Mouse (Mus musculus): ENCODE measurements around the gene Gm21900. TPM values are rescaled to one million over a fixed set of nuclear protein-coding genes. Genes with fewer than 3 reads are reported as not detected.
"Not testable (repeated sequence)": the region's sequence is repeated elsewhere in the genome, so short reads cannot be mapped to it uniquely, and the experiment has no call there.

The Gm21900 gene
- total RNA-seq (2012; rRNA removed) (not detected in 2 replicates), polyA plus RNA-seq (2012; ENCODE audit: insufficient read depth in 1 of 2, insufficient read length in 2 of 2, low read depth in 1 of 2, low replicate concordance in 2 of 2, missing spikeins in 1 of 2) (not detected)

DNA sequence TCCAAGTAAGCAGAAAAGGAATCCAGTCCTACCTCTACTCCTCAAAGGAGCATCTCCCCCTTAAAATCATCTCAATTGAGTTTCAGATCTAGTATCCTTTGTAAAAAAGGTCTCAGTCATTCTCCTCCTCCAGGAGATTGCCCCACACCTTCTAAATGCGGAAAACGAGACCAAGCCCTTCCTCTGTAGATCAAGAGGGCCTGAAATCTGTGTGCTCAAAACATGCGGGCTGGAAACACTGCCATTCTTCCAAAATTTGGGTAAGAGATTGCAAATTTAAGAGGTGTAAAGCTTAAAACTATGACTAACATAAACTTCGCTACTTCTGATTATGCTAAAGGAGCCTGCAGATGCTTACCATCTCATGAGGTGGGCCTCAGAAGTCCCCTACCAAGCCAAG, at the start of gene Gm21900:
Gene Gm21900, plus strand, starts transcription at position 301 of the 400 bp plus-strand sequence.
- H3K4me1 ChIP-seq (ENCODE audit: control insufficient read depth in 1 of 2, insufficient read depth in 2 of 2, low read length in 2 of 2); H3K27me3 ChIP-seq (ENCODE audit: control insufficient read depth in 1 of 2, insufficient read depth in 2 of 2, low read length in 2 of 2); H3K4me3 ChIP-seq (ENCODE audit: control insufficient read depth in 1 of 2, insufficient read depth in 1 of 2, low read depth in 2 of 2, low read length in 2 of 2); H3K36me3 ChIP-seq (ENCODE audit: control insufficient read depth in 1 of 2, insufficient read depth in 2 of 2, low read length in 2 of 2); H3K9ac ChIP-seq (ENCODE audit: control insufficient read depth, low read depth, low read length, poor library complexity, severe bottlenecking); H3K79me2 ChIP-seq (ENCODE audit: control insufficient read depth, insufficient read depth, low read length, poor library complexity); DNase-seq (ENCODE audit: low read depth, low spot score); H3K9me3 ChIP-seq (replicated peaks; ENCODE audit: insufficient read depth, low read length); H3K27ac ChIP-seq (ENCODE audit: control insufficient read depth, low read depth, low read length): not testable (repeated sequence)

DNA sequence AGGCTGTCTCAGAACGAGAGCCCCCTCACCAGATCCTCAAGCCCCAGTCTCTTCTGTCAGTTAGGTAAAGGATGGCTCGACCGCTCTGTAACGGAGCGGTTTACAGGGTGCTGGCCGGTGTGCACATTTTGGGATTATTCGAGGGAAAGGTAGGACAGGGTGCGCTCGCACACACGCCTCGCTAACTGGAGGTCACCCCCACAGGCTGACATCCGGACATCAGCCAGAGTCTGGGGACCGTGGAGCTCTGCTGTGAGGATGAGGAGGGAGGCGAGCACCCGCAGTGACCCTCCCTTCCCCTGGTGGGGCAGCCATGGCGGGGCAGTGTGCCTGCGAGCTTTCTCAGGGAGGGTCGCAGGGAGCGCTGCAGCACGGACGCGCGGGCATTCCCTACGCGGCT, 27.4 kb downstream of the Gm21900 start:
- not testable (repeated sequence) for H3K9me3 ChIP-seq (replicated peaks; ENCODE audit: insufficient read depth, low read length); H3K36me3 ChIP-seq (ENCODE audit: control insufficient read depth in 1 of 2, insufficient read depth in 2 of 2, low read length in 2 of 2); DNase-seq (ENCODE audit: low read depth, low spot score); H3K79me2 ChIP-seq (ENCODE audit: control insufficient read depth, insufficient read depth, low read length, poor library complexity); H3K27ac ChIP-seq (ENCODE audit: control insufficient read depth, low read depth, low read length); H3K9ac ChIP-seq (ENCODE audit: control insufficient read depth, low read depth, low read length, poor library complexity, severe bottlenecking); H3K4me1 ChIP-seq (ENCODE audit: control insufficient read depth in 1 of 2, insufficient read depth in 2 of 2, low read length in 2 of 2); H3K27me3 ChIP-seq (ENCODE audit: control insufficient read depth in 1 of 2, insufficient read depth in 2 of 2, low read length in 2 of 2); H3K4me3 ChIP-seq (ENCODE audit: control insufficient read depth in 1 of 2, insufficient read depth in 1 of 2, low read depth in 2 of 2, low read length in 2 of 2)

Other genes with a start within 250 kb of the Gm21900 start
- not detected in 2 replicates for gene Gm28510, start 203.6 kb upstream of the Gm21900 start, total RNA-seq (2012; rRNA removed)
- gene Gm28510, start 203.6 kb upstream of the Gm21900 start, polyA plus RNA-seq (2012; ENCODE audit: insufficient read depth in 1 of 2, insufficient read length in 2 of 2, low read depth in 1 of 2, low replicate concordance in 2 of 2, missing spikeins in 1 of 2) = not detected
- gene Gm20737, start 80.3 kb upstream of the Gm21900 start, total RNA-seq (2012; rRNA removed) = not detected in 2 replicates
- not detected for gene Gm20737, start 80.3 kb upstream of the Gm21900 start, polyA plus RNA-seq (2012; ENCODE audit: insufficient read depth in 1 of 2, insufficient read length in 2 of 2, low read depth in 1 of 2, low replicate concordance in 2 of 2, missing spikeins in 1 of 2)
- gene Gm21775, start 62.9 kb upstream of the Gm21900 start, total RNA-seq (2012; rRNA removed) = not detected in 2 replicates
- not detected for gene Gm21775, start 62.9 kb upstream of the Gm21900 start, polyA plus RNA-seq (2012; ENCODE audit: insufficient read depth in 1 of 2, insufficient read length in 2 of 2, low read depth in 1 of 2, low replicate concordance in 2 of 2, missing spikeins in 1 of 2)
- gene Gm20777, start 136.1 kb downstream of the Gm21900 start, total RNA-seq (2012; rRNA removed) = not detected in 2 replicates
- not detected for gene Gm20777, start 136.1 kb downstream of the Gm21900 start, polyA plus RNA-seq (2012; ENCODE audit: insufficient read depth in 1 of 2, insufficient read length in 2 of 2, low read depth in 1 of 2, low replicate concordance in 2 of 2, missing spikeins in 1 of 2)